Mouse (Mus musculus): ENCODE results near the gene Pdlim5.

- no peak for TF ChIP-seq CTCF (IDR thresholded peaks at IDR 0.05; ENCODE audit: control insufficient read depth, insufficient read depth, insufficient replicate concordance, low read depth, low read length)
- no peak for TF ChIP-seq POLR2A (IDR thresholded peaks at IDR 0.05; ENCODE audit: control insufficient read depth, low read depth, low read length)
These were observed 113.8 kb downstream of the Pdlim5 start for GRCm38 (mm10) chr3:142281656-142282055.

Measured in testis, adult 2 months (tissue).